Mouse (Mus musculus) lung, postnatal 36 days (tissue): ENCODE data around the gene Ddx3y.

Experiments used
- DNase-seq: peaks from one replicate; pipeline ENCODE4 v3.0.0; 2022; ENCODE audit warnings: mixed read lengths

Gene Ddx3y

GRCm38 (mm10) chrY:1286171-1286795 lies at the start of gene Ddx3y:
TSS of gene Ddx3y (minus strand) at chrY:1286629.
- DNase-seq, result no peak

DNA sequence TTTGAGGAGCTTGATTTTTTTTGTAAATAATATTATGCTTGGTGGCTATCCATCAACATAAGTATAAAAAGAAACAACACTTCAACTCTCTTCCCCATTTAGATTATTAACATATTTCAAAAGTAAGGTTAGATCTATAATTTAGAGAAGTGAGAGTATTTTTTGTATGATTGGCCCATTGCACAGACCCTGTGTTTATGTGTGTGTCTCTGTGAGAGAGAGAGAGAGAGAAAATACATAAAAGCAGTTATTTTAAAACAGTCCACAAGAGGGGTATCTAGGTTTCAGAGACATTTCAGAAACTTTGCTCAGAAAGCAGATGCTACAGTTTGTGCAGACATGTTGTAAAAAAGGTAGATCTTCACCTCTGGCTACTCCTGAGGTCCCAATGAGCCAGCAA lies 7.3 kb upstream of the Ddx3y start:
- DNase-seq, result no peak

GRCm38 (mm10) chrY:1285735-1286134 lies 694 bp downstream of the Ddx3y start:
- DNase-seq, result no peak

DNA sequence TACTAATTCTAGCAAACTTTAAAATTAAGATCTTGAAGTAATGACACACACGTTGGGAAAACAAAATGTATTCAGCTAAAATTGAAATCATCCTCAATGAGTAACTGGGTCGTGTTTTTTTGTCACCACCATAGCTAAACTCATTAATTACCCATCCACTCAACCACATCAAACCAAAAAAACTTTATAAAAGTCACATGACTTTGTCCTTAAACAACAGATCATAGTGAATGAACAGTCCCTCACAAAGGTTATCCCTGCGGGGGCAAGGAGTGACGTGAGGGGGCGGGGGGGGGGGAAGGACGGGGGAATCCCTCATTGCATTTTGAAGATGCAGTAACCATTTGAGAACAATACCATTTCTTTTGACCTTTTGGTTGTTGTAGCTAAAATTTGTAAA lies 40.3 kb downstream of the Ddx3y start:
- DNase-seq, result no peak

DNA sequence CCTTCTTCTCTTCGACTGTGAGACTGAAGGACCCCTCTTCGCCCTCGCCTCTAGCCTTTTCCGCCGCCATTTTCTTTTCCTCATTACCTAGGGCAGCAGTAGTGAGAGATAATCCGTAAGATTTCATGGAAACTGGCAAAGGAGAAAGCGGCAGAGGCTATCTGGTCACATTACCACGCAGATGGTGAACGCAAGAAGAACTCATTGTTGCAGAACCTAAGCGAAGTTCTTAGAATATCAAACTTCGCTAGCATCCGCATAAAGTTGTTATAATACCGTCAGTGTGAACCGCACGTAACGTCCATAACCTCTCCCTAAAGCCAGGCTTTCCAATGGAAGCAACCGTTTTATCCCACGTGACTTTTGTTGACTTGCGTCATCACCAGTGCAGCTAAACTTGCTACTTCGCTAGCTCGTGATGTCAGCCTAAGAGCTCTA lies 41.0 kb downstream of the Ddx3y start, which contains the start of gene Uty:
Gene Uty (minus strand): TSS at position 334 of the 438 bp plus-strand sequence.
- DNase-seq, result no peak

- DNase-seq, result no peak
Measured at GRCm38 (mm10) chrY:1244940-1245339, 41.5 kb downstream of the Ddx3y start.

DNA sequence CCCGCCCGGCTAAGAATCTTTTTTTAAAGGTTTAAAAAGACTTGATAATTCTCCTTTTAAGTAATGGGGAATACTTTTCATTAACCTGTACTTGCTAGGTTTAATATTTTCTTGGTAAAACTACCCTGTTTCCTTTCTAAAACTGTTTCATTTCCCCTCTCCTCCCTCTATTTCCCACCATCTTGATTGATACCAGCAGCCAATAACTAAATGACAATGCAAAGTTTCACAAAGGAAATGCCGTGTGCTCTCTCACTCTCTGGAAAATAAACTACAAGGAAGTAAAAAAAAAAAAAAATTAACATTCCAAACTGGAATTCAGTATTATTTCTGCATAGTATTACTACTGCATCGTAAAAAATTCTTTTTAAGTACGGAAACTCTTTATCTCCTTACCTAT lies 42.0 kb downstream of the Ddx3y start:
- DNase-seq, result no peak

GRCm38 (mm10) chrY:1220001-1220400 lies 66.4 kb downstream of the Ddx3y start:
- no peak for DNase-seq
